Mouse (Mus musculus): ENCODE results near the gene Accs.

Gene Accs

GRCm38 (mm10) chr2:93858845-93859244, 9.1 kb upstream of the Accs start:
- no peak for DNase-seq (ENCODE audit: extremely low spot score, low spot score)

DNA sequence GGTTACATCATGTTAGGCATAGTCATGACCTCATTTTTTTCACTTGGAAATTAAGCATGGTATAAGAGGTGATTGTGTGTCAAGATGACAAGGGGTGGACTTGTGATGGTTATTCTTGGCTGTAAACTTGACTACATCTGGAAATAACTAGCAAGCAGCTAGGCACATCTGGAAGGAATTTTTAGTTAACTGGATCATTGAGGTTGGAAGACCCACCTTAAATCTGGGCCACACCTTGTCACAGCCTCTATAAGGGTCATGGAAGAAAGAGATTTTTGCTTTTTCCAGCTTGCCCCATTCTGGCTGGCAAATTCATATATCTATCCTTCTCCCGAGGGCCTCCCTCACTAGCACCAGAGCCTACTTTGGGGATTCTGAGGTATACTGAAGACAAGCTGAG, 1.6 kb upstream of the Accs start:
- DNase-seq (ENCODE audit: extremely low spot score, low spot score): no peak

GRCm38 (mm10) chr2:93850317-93850944, 688 bp upstream of the Accs start:
- DNase-seq (ENCODE audit: extremely low spot score, low spot score): no peak

- DNase-seq (ENCODE audit: extremely low spot score, low spot score): no peak
These were observed 8.4 kb downstream of the Accs start for GRCm38 (mm10) chr2:93841349-93841748.

DNA sequence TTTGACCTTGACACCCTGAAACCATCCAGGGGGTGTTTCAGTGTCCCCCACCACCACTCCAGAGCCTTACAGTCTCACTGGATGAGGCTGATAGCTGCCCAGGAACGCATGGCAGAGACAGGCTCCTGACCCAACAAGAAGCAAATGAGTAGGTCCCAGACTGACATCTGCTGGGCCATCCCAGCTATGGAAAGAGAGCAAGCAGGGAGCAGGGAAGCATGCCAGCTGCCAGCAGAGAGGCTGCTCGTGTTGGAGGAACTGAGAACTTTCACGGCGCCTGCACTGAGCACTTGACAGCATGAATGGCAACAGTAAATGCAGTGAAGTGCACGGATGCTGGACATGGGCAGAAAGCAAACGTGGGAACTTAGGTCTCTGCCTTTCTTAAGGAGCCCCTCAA, 9.6 kb downstream of the Accs start:
- no peak for DNase-seq (ENCODE audit: extremely low spot score, low spot score)

- DNase-seq (ENCODE audit: extremely low spot score, low spot score): no peak
These were observed 10.8 kb downstream of the Accs start for GRCm38 (mm10) chr2:93838931-93839330.

- no peak for DNase-seq (ENCODE audit: extremely low spot score, low spot score)
These were observed 13.4 kb downstream of the Accs start for GRCm38 (mm10) chr2:93836232-93836785.

- DNase-seq (ENCODE audit: extremely low spot score, low spot score): no peak
These were observed 14.1 kb downstream of the Accs start for GRCm38 (mm10) chr2:93835596-93835995.

GRCm38 (mm10) chr2:93823519-93823918, 26.2 kb downstream of the Accs start:
- DNase-seq (ENCODE audit: extremely low spot score, low spot score): peak; percentile 62

GRCm38 (mm10) chr2:93822045-93822749, 27.5 kb downstream of the Accs start, which contains the start of gene Ext2:
Gene Ext2, minus strand, starts transcription at chr2:93822568.
- peak; percentile 96 for DNase-seq (ENCODE audit: extremely low spot score, low spot score)

GRCm38 (mm10) chr2:93817791-93818190, 32.0 kb downstream of the Accs start:
- no peak for DNase-seq (ENCODE audit: extremely low spot score, low spot score)

GRCm38 (mm10) chr2:93813343-93813742, 36.4 kb downstream of the Accs start:
- DNase-seq (ENCODE audit: extremely low spot score, low spot score): no peak

GRCm38 (mm10) chr2:93811812-93812211, 37.9 kb downstream of the Accs start:
- peak; percentile 59 for DNase-seq (ENCODE audit: extremely low spot score, low spot score)

DNA sequence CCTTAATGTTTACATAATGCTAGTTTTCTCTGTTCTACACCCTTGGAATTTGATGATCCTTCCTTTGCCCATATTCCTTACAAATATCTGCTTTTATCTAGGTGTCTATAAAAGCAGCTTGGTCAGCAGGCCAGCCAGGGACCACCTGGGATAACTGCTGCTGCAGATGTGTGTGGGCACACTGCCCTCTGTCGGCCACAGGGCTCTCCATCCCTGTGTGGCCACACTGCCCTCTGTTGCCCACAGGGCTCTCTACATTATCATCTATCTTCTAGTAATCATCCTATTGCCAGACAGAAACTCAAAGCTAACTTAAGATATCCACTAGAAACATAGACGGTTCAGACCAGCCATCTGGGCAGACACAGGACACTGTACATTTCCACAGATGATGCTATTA, 39.8 kb downstream of the Accs start:
- DNase-seq (ENCODE audit: extremely low spot score, low spot score): peak; percentile 37

GRCm38 (mm10) chr2:93808071-93808470, 41.7 kb downstream of the Accs start:
- no peak for DNase-seq (ENCODE audit: extremely low spot score, low spot score)

GRCm38 (mm10) chr2:93807440-93807839, 42.3 kb downstream of the Accs start:
- no peak for DNase-seq (ENCODE audit: extremely low spot score, low spot score)

GRCm38 (mm10) chr2:93806487-93807201, 43.1 kb downstream of the Accs start:
- DNase-seq (ENCODE audit: extremely low spot score, low spot score): no peak

GRCm38 (mm10) chr2:93805523-93805922, 44.2 kb downstream of the Accs start:
- DNase-seq (ENCODE audit: extremely low spot score, low spot score): no peak

- DNase-seq (ENCODE audit: extremely low spot score, low spot score): no peak
These were observed 44.7 kb downstream of the Accs start for GRCm38 (mm10) chr2:93805066-93805465.

DNA sequence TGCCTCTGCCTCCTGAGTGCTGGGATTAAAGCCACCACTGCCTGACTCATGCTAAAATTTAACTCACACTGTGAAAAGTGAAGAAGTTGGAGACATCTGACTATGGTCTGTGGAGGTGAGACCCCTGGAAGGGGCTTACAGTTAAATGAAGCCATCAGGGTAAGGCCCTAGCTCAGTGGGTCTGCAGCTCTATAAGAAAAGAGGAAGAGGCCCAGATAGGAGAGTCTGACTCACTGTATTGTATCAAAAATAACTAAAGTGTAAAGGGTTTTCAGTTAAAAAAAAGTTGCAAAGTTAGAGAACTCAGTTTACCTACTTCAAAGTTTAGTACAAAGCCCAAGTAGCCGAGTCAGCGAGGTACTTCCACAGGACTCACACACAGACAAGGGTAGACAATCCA, 46.8 kb downstream of the Accs start:
- no peak for DNase-seq (ENCODE audit: extremely low spot score, low spot score)

- no peak for DNase-seq (ENCODE audit: extremely low spot score, low spot score)
These were observed 48.6 kb downstream of the Accs start for GRCm38 (mm10) chr2:93801097-93801496.

- no peak for DNase-seq (ENCODE audit: extremely low spot score, low spot score)
These were observed 52.5 kb downstream of the Accs start for GRCm38 (mm10) chr2:93797162-93797795.

Data from neural tube, embryonic 10.5 days (tissue).